Comparison of ENCODE assay signal across 12 mouse cellular contexts in genomic region chr3:114962316-114963083, GRCm38 (mm10). TPM values are rescaled to one million over a fixed set of nuclear protein-coding genes. Genes with fewer than 3 reads are reported as not detected.
DNase-seq lines count a peak whose midpoint lies in the region; TF ChIP-seq lines count a peak whose summit lies in the region.
"Had no signal": no experiment of that assay in that cellular context is flagged by ENCODE, and none has a peak within 500 bp of the region (broad histone marks: within the 10 kb centered on the region; RNA-seq: fewer than 3 reads in every experiment).

No protein-coding gene starts in this region.

- no peak overlapping the region for H3K27ac ChIP-seq in kidney, adult 2 months (ENCODE audit: insufficient read depth, low read depth, low read length)
- H3K27ac ChIP-seq: heart, embryonic 10.5 days; hindbrain, embryonic 10.5 days; midbrain, embryonic 12.5 days had no signal

- no peak for TF ChIP-seq POLR2A in kidney, adult 2 months (IDR thresholded peaks at IDR 0.05; ENCODE audit: low read depth, low read length)

- no peaks in the 10 kb centered on the region for H3K27me3 ChIP-seq in kidney, adult 2 months (replicated peaks; ENCODE audit: control insufficient read depth, insufficient read depth, low read length)
- H3K27me3 ChIP-seq: midbrain, embryonic 12.5 days had no signal

- WGBS in kidney, adult 2 months, result 76% methylated on average over 4 of the region's 4 CpGs

- DNase-seq in kidney, adult 2 months, result peak; percentile 14
- no peak for DNase-seq in kidney, adult 18-20 months
- peak; percentile 42 for DNase-seq in right cerebral cortex, postnatal 25 days
- no peak for DNase-seq in right cerebral cortex, postnatal 10 days (ENCODE audit: low spot score in 2 of 2)
- peak; percentile 85 to 87 for DNase-seq in cerebellum, postnatal 36 days
- no peak for DNase-seq in heart, postnatal 25 days (ENCODE audit: low spot score)
- DNase-seq in thymus, postnatal 0 days (ENCODE audit: low spot score), result no peak
- no peak for DNase-seq in T-cell, adult 2 months (ENCODE audit: low spot score)

- no peak overlapping the region for H3K4me3 ChIP-seq in kidney, adult 2 months (ENCODE audit: insufficient read depth, low read depth, low read length)
- H3K4me3 ChIP-seq: heart, embryonic 10.5 days; hindbrain, embryonic 10.5 days; midbrain, embryonic 12.5 days had no signal

- TF ChIP-seq CTCF in kidney, adult 2 months (conservative IDR thresholded peaks at IDR 0.05; ENCODE audit: insufficient read depth, insufficient read length, low read depth, low read length), result no peak

- H3K36me3 ChIP-seq in kidney, adult 2 months (ENCODE audit: control insufficient read depth, insufficient read depth, low read length), result no peaks in the 10 kb centered on the region
- H3K36me3 ChIP-seq: heart, embryonic 10.5 days; hindbrain, embryonic 10.5 days; midbrain, embryonic 12.5 days had no signal

- intact Hi-C loops in heart, postnatal 25 days (cut with DNase I), result no loop called here

- H3K4me1 ChIP-seq in kidney, adult 2 months (ENCODE audit: control insufficient read depth, insufficient read depth, low read length), result no peaks in the 10 kb centered on the region
- H3K4me1 ChIP-seq: heart, embryonic 10.5 days; midbrain, embryonic 12.5 days had no signal

RNA-seq across cellular contexts. Expression of gene Olfm3, which starts 58.6 kb away (rescaled TPM):
- 3.5 and 4.3 TPM in 2 replicates for polyA plus RNA-seq in kidney, adult 2 months (2012; rRNA removed)
- total RNA-seq in heart, postnatal 25 days (2021), result not detected
- polyA plus RNA-seq in thymus, postnatal 0 days (2015; fragmentation: Nextera tagmentation; extraction: Ambion mirVana), result 0.10 and 0.13 TPM in 2 replicates
- total RNA-seq: gastrocnemius, adult 8-10 months had no signal
- polyA plus RNA-seq: heart, embryonic 10.5 days had no signal

Comparison
In these comparisons a context has a peak if more than half of its experiments do, and no peak if none do; other contexts are left out.
1. DNase-seq: peak in kidney, adult 2 months (single experiment), right cerebral cortex, postnatal 25 days (single experiment) and cerebellum, postnatal 36 days (2 of 2); none in kidney, adult 18-20 months (single experiment), right cerebral cortex, postnatal 10 days (0 of 2), heart, postnatal 25 days (single experiment), thymus, postnatal 0 days (single experiment) and T-cell, adult 2 months (single experiment).